Mouse (Mus musculus) brown adipose tissue, adult 24 weeks (tissue): ENCODE results near the gene Tead1. TPM values are rescaled to one million over a fixed set of nuclear protein-coding genes. Genes with fewer than 3 reads are reported as not detected.

Source experiments
- H3K27ac ChIP-seq: fragments of 200-500 bp; replicated peaks from 2 replicates; pipeline ENCODE4 v1.5.1; 2012; ENCODE audit warnings: low read depth, mild to moderate bottlenecking, low read length
- H3K4me1 ChIP-seq: fragments of 200-500 bp; 2 replicates; pipeline ENCODE4 v1.6.1; 2012; ENCODE audit warnings: low read length, mixed read lengths; ENCODE audit not compliant: control insufficient read depth, insufficient read depth, insufficient read length
- H3K4me3 ChIP-seq: fragments of 200-500 bp; 2 replicates; pipeline ENCODE4 v1.5.1; 2012; ENCODE audit warnings: low read depth, mild to moderate bottlenecking, low read length, moderate library complexity; ENCODE audit not compliant: insufficient read depth
- polyA plus RNA-seq: library from polyadenylated mRNA; stranded (reverse); fragments of >200 nt; gene quantifications from 2 replicates; pipeline ENCODE4 v1.2.4, GENCODE M21; 2012; ENCODE audit not compliant: missing spikeins, insufficient read depth, insufficient read length

Tead1 gene
- polyA plus RNA-seq, 1 experiment, result 8.7 TPM

DNA sequence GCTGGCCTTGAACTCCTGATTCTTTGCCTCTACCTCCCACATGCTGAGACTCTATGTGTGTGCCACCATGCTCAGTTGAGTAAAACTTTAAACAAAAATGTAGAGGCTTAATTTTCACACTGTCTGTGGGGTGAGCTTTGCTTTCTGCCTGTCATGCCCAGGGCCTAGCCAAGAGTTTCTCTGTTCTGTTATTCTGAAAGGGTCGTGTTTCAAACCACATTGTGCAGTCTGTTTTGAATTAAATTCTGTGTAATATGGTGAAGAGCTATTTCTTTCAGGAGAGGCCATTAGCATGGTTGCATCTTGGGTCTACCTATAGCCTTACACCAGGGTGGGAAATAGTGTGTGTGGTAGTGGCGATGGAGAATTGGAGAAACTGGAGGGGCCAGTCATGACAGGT is 90.7 kb downstream of the Tead1 start:
- Histone ChIP-seq H3K27ac (no peak overlapping the region), H3K4me1 (peaks cover 10% of the 10 kb centered on the region), H3K4me3 (no peak overlapping the region)

- no peak overlapping the region for H3K4me3 ChIP-seq
- H3K4me1 ChIP-seq, result peaks cover 14% of the 10 kb centered on the region
- H3K27ac ChIP-seq, result no peak overlapping the region
These were observed 92.3 kb downstream of the Tead1 start for GRCm38 (mm10) chr7:112771461-112771860.

- H3K4me3 ChIP-seq, result no peak overlapping the region
- no peak overlapping the region for H3K27ac ChIP-seq
- peaks cover 13% of the 10 kb centered on the region for H3K4me1 ChIP-seq
These were observed 93.7 kb downstream of the Tead1 start for GRCm38 (mm10) chr7:112772777-112773176.

DNA sequence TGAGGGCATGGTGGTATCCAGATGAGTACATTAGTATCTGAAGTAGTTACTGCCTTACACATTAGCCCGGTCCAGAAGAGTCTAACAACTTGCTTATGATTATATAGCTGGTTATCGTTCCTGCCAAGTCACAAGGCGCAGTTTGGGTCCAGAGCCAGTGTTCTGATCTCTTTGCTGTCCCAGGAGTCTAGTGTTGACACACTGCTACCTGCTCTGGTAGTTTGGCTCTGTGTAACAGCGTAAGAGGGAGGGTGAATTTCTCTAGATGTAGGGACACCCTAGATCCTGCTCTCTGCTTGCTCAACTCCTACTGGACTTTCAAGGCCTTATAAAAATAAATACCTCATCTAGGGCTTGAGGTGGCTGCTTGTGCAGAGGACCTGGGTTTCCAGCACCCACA is 94.5 kb downstream of the Tead1 start:
- Histone ChIP-seq H3K27ac (no peak overlapping the region), H3K4me3 (no peak overlapping the region), H3K4me1 (peaks cover 11% of the 10 kb centered on the region)

DNA sequence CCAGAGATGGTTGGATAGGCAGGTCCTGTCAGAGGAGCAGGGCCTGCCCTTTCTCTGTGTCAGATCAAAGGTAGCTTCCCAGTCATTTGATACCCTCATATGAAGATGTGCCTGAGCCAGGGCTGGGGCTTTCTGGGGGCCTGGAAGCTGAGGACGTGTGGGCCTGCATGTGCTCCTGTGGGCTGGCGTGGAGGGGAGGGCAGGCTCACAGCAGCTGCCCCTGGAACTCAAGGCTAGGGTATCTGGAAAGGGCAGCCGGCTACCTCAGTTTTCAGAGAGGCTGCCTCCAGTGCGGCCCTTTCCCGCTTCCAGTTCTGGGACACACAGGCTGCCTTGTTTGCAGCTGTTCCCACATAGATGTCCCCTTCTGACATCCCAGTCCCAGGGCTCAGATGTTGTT is 96.7 kb downstream of the Tead1 start:
- no peak overlapping the region for H3K4me3 ChIP-seq
- peaks cover 11% of the 10 kb centered on the region for H3K4me1 ChIP-seq
- no peak overlapping the region for H3K27ac ChIP-seq

DNA sequence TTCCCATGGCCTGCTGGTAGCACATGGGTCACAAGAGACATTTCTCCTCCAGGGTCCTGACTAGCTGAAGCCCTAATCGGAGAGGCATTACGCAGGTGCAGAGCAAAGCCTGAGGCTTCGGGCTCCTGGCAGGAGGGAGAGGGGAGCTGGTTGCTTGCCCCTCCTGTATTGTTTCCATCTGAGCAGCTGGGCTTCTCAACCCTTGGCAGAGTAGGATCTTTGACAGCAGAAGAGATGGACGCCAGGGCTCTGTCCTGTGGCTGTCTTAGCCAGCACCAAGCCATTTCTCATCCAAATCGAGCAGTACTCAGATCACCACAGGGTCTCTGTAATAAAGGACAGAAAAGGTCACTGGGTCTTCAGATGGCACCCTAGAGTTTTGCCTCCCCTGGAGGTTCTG is 97.6 kb downstream of the Tead1 start:
- H3K27ac ChIP-seq, result no peak overlapping the region

GRCm38 (mm10) chr7:112779636-112780035 is 100.5 kb downstream of the Tead1 start:
- H3K4me3 ChIP-seq, result no peak overlapping the region
- H3K4me1 ChIP-seq, result 0 out of 2 replicates have a peak, but pooled peaks cover 4% of the 10 kb centered on the region
- H3K27ac ChIP-seq, result no peak overlapping the region

More for the DNA sequence above, 97.6 kb downstream of the Tead1 start:
- H3K4me1 ChIP-seq, result peaks cover 8% of the 10 kb centered on the region; the same call in 1 of the 2 replicates
- H3K4me3 ChIP-seq, result no peak overlapping the region

DNA sequence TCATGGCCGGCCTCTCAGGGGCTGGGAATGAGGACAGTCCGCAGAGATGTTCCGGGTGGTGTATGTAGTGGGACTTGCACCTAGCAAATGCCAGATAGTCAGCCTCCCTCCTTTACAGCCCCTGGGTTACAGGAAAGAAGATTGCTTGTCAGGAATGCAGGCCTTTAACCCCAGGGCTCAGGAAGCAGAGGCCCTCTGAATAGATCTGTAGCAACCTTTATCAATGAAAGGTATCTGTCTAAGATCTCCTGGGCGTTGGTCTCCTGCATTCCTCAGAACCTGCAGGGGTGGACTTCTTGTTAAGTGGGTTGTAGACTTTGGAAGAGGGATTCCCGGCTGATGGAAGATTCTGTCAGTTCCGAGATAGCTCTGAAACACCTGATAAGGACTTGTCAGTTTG is 101.8 kb downstream of the Tead1 start:
- H3K4me1 ChIP-seq, result 0 out of 2 replicates have a peak, but pooled peaks cover 1% of the 10 kb centered on the region
- H3K27ac ChIP-seq, result no peak overlapping the region
- H3K4me3 ChIP-seq, result no peak overlapping the region

GRCm38 (mm10) chr7:112781987-112782386 is 102.9 kb downstream of the Tead1 start:
- H3K27ac ChIP-seq, result no peak overlapping the region
- no peak overlapping the region for H3K4me3 ChIP-seq
- H3K4me1 ChIP-seq, result peaks cover 4% of the 10 kb centered on the region; the same call in 1 of the 2 replicates

GRCm38 (mm10) chr7:112784278-112784677 is 105.2 kb downstream of the Tead1 start:
- H3K4me3 ChIP-seq, result no peak overlapping the region
- H3K27ac ChIP-seq, result no peak overlapping the region
- peaks cover 19% of the 10 kb centered on the region; the same call in 1 of the 2 replicates for H3K4me1 ChIP-seq

GRCm38 (mm10) chr7:112785271-112785670 is 106.2 kb downstream of the Tead1 start:
- H3K27ac ChIP-seq, result no peak overlapping the region
- no peak overlapping the region for H3K4me3 ChIP-seq
- H3K4me1 ChIP-seq, result peaks cover 19% of the 10 kb centered on the region; the same call in 1 of the 2 replicates

DNA sequence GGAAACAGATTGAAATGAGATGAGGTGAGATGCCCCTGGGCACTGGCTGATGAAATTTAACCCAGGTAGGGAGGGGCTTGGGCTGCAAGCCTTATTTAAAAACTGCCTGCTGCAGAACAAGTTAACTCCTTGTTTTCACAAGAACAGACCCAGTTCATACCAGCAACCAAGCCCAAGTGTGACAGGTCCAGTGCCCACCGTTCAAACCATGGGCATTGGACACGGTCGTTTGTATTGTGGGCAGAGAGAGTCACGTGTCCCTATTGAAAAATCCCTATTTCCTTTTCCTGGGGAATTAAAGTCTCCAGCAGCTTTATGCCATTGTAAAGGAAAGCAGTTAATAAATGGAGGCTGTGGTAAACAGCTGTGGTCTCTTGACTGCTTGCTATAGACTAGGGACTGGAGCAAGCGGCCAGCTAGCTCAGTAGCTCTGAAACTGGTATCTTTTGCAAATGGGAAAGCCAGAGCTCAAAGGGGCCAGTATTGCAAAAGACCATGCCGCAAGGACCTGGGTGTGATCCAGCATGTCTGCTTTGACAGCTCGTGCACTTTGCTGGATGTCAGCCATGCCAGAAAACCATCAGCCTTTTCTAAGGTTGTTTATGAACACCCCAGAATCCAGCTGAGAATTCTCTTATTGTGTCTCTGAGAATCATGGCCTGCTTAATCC is 107.6 kb downstream of the Tead1 start:
- no peak overlapping the region for H3K4me3 ChIP-seq
- peaks cover 19% of the 10 kb centered on the region; the same call in 1 of the 2 replicates for H3K4me1 ChIP-seq
- H3K27ac ChIP-seq, result no peak overlapping the region

- no peak overlapping the region for H3K27ac ChIP-seq
- H3K4me3 ChIP-seq, result no peak overlapping the region
- H3K4me1 ChIP-seq, result peaks cover 19% of the 10 kb centered on the region; the same call in 1 of the 2 replicates
These were observed 108.2 kb downstream of the Tead1 start for GRCm38 (mm10) chr7:112787281-112787680.

- Histone ChIP-seq H3K27ac (no peak overlapping the region), H3K4me3 (no peak overlapping the region), H3K4me1 (peaks cover 19% of the 10 kb centered on the region; the same call in 1 of the 2 replicates)
These were observed 109.2 kb downstream of the Tead1 start for GRCm38 (mm10) chr7:112788321-112788751.

DNA sequence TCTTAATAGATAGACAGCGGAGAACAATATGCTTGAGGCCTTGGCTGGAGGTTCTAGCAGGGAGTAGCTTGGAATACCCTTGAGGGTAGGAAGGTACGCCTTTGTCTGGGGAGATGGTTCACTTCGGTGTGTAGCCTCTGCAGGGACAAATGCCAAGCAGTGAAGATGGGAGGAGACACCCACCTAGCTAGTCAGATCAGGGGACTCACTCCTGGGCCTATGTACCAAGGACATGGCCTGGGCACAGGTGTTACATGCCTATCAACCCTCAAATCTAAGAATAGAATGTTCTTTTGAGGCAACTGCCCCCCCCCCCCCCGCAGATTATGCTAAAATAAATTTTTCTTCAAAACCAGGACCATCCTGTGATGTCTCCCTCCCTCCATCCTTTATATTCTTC is 110.6 kb downstream of the Tead1 start:
- Histone ChIP-seq H3K4me1 (peaks cover 19% of the 10 kb centered on the region; the same call in 1 of the 2 replicates), H3K4me3 (no peak overlapping the region), H3K27ac (no peak overlapping the region)

DNA sequence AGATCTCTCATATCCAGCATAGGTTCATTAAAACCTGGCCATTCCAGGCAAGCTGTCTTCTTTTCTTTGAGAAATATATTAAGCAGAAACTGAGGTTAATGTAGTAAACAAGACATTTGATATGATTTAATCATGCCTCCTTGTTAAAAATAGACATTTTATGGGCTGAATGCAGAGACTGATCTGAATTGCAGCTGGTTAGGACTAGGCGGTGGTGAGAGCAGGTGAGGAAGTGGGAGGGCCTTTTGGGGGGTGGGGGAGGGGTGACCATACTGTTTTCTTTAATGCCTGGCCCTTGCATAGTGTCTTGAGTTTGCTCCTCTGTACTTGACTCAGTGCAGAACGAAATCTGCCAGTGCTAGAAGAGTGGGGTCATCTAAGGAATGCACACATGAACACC is 111.2 kb downstream of the Tead1 start:
- Histone ChIP-seq H3K4me1 (peaks cover 19% of the 10 kb centered on the region; the same call in 1 of the 2 replicates), H3K4me3 (no peak overlapping the region), H3K27ac (no peak overlapping the region)
